16 mouse cellular contexts compared by ENCODE assay signal in the genomic region with DNA sequence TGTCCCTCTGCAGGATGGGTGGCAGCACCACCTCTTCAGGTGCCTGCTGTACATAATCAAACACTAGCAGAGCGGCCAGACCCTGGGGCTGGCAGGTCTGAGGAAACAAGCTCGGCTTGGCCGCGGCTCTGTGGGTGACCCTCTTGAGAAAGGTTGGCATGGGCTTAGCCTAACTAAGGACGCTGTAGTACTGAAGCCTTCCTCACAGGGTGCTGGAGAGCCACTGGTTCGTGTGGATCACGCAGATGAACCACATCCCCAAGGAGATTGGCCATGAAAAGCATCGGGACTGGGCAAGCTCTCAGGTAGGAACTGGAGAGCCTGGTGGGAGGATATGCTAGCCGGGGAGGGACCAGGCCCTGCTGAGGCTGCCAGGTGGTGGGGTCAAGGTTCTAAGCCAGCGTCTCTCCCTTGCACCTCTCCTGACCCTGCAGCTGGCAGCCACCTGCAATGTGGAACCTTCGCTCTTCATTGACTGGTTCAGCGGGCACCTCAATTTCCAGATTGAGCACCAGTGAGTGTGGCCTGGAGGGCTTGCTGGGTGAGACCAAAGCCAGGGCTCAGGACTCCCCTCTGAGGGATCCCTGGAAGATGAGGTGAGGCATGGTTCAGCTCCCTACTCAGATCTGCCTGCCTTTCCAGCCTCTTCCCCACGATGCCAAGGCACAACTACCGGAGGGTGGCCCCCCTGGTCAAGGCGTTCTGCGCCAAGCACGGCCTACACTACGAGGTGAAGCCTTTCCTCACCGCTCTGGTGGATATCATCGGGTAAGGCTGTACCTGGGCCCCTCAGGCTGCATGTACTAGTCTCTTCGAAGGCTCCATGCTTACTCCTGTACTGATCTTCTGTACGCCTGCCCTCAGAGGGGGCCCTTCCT. TPM values are rescaled to one million over a fixed set of nuclear protein-coding genes. Genes with fewer than 3 reads are reported as not detected.
DNase-seq lines count a peak whose midpoint lies in the region; ATAC-seq and TF ChIP-seq lines count a peak whose summit lies in the region.
"Had no signal": no experiment of that assay in that cellular context is flagged by ENCODE, and none has a peak within 500 bp of the region (broad histone marks: within the 10 kb centered on the region; RNA-seq: fewer than 3 reads in every experiment).

No protein-coding gene starts in this region.

- H3K4me2 ChIP-seq in embryonic facial prominence, embryonic 11.5 days (ENCODE audit: low read depth, low read length): no peak overlapping the region
- no peak overlapping the region for H3K4me2 ChIP-seq in lung, embryonic 16.5 days (ENCODE audit: low read depth, low read length)
- H3K4me2 ChIP-seq: limb, embryonic 13.5 days; lung, embryonic 14.5 days had no signal

- no peaks in the 10 kb centered on the region for H3K9me3 ChIP-seq in embryonic facial prominence, embryonic 11.5 days (replicated peaks; ENCODE audit: control insufficient read depth, low read length)
- no peaks in the 10 kb centered on the region for H3K9me3 ChIP-seq in embryonic facial prominence, embryonic 10.5 days
- H3K9me3 ChIP-seq in lung, embryonic 16.5 days (ENCODE audit: control insufficient read depth, low read length): no peaks in the 10 kb centered on the region
- H3K9me3 ChIP-seq: heart, embryonic 10.5 days; limb, embryonic 13.5 days had no signal

- WGBS in embryonic facial prominence, embryonic 11.5 days: 88% methylated on average over 22 of the region's 22 CpGs
- WGBS in embryonic facial prominence, embryonic 10.5 days: 89% methylated on average over 22 of the region's 22 CpGs
- 72% methylated on average over 22 of the region's 22 CpGs for WGBS in lung, embryonic 16.5 days
- WGBS in small intestine, adult 2 months: 44% methylated on average over 22 of the region's 22 CpGs

- TF ChIP-seq POLR2A in small intestine, adult 2 months (IDR thresholded peaks at IDR 0.05; ENCODE audit: low read depth, low read length): no peak

- no peaks in the 10 kb centered on the region for H3K27me3 ChIP-seq in embryonic facial prominence, embryonic 11.5 days (ENCODE audit: control insufficient read depth, insufficient read depth, low read length)
- H3K27me3 ChIP-seq in embryonic facial prominence, embryonic 10.5 days (replicated peaks; ENCODE audit: low read depth, poor library complexity, severe bottlenecking): no peaks in the 10 kb centered on the region; the same call in 1 of the 2 replicates
- H3K27me3 ChIP-seq in lung, embryonic 16.5 days (ENCODE audit: control insufficient read depth, insufficient read depth, low read depth, low read length): no peaks in the 10 kb centered on the region
- no peaks in the 10 kb centered on the region for H3K27me3 ChIP-seq in small intestine, adult 2 months (ENCODE audit: control insufficient read depth, insufficient read depth, low read length)
- H3K27me3 ChIP-seq: limb, embryonic 13.5 days had no signal

- no peak for DNase-seq in embryonic facial prominence, embryonic 11.5 days (ENCODE audit: low spot score)
- DNase-seq in embryonic facial prominence, embryonic 10.5 days (ENCODE audit: low spot score): no peak
- no peak for DNase-seq in lung, postnatal 36 days
- peak; percentile 68 for DNase-seq in kidney, adult 18-20 months
- DNase-seq in layer of hippocampus, postnatal 14 days (ENCODE audit: low spot score in 2 of 2): no peak
- DNase-seq in ovary, postnatal 36 days (ENCODE audit: low spot score): no peak
- DNase-seq: B cell, adult 2 months; cerebellum, adult 11 months; gastrocnemius, adult 2 months; lung, embryonic 14.5 days; thymus, adult 18-20 months had no signal

- no peak for TF ChIP-seq CTCF in small intestine, adult 2 months (IDR thresholded peaks at IDR 0.05; ENCODE audit: extremely low read depth, insufficient read length, insufficient replicate concordance, low read depth, low read length)

- no peaks in the 10 kb centered on the region for H3K36me3 ChIP-seq in embryonic facial prominence, embryonic 11.5 days (replicated peaks; ENCODE audit: control insufficient read depth, insufficient read depth, low read depth, low read length)
- H3K36me3 ChIP-seq in embryonic facial prominence, embryonic 10.5 days (replicated peaks): peaks cover 13% of the 10 kb centered on the region
- peaks cover 37% of the 10 kb centered on the region for H3K36me3 ChIP-seq in lung, embryonic 16.5 days (ENCODE audit: control insufficient read depth, insufficient read depth, low read length)
- no peaks in the 10 kb centered on the region for H3K36me3 ChIP-seq in small intestine, adult 2 months (ENCODE audit: control insufficient read depth, insufficient read depth, low read length)

- no peak overlapping the region for H3K4me3 ChIP-seq in embryonic facial prominence, embryonic 11.5 days (ENCODE audit: low read depth, low read length)
- no peak overlapping the region for H3K4me3 ChIP-seq in embryonic facial prominence, embryonic 10.5 days
- no peak overlapping the region for H3K4me3 ChIP-seq in lung, embryonic 16.5 days (ENCODE audit: low read length)
- no peak overlapping the region for H3K4me3 ChIP-seq in small intestine, adult 2 months (ENCODE audit: low read depth, low read length)
- H3K4me3 ChIP-seq: gastrocnemius, adult 2 months; heart, embryonic 10.5 days; limb, embryonic 13.5 days had no signal

- no peaks in the 10 kb centered on the region for H3K4me1 ChIP-seq in embryonic facial prominence, embryonic 11.5 days (ENCODE audit: control insufficient read depth, insufficient read depth, low read length)
- peaks cover 10% of the 10 kb centered on the region; the same call in 1 of the 2 replicates for H3K4me1 ChIP-seq in embryonic facial prominence, embryonic 10.5 days
- H3K4me1 ChIP-seq in lung, embryonic 16.5 days (replicated peaks; ENCODE audit: control insufficient read depth, insufficient read depth, low read length): peaks cover 57% of the 10 kb centered on the region
- peaks cover 47% of the 10 kb centered on the region for H3K4me1 ChIP-seq in small intestine, adult 2 months (ENCODE audit: control insufficient read depth, insufficient read depth, insufficient read length, low read length)

- H3K9ac ChIP-seq in embryonic facial prominence, embryonic 11.5 days (replicated peaks; ENCODE audit: low read length): no peak overlapping the region
- peak overlapping the region; percentile 29; the same call in 1 of the 2 replicates for H3K9ac ChIP-seq in lung, embryonic 16.5 days (ENCODE audit: low read length)
- H3K9ac ChIP-seq: limb, embryonic 13.5 days; lung, embryonic 14.5 days had no signal

- 0 out of 2 replicates have a peak, but pooled peaks have one; percentile 25 for ATAC-seq in embryonic facial prominence, embryonic 11.5 days (replicated peaks; ENCODE audit: insufficient number of reproducible peaks, low FRiP score, low TSS enrichment, low read depth)
- no peak for ATAC-seq in lung, embryonic 16.5 days (ENCODE audit: low read depth)

- no peak overlapping the region for H3K27ac ChIP-seq in embryonic facial prominence, embryonic 11.5 days (replicated peaks; ENCODE audit: low read depth, low read length)
- no peak overlapping the region for H3K27ac ChIP-seq in embryonic facial prominence, embryonic 10.5 days (replicated peaks)
- peak overlapping the region; percentile 83 for H3K27ac ChIP-seq in lung, embryonic 16.5 days (ENCODE audit: low read length)
- peak overlapping the region; percentile 5; the same call in 1 of the 2 replicates for H3K27ac ChIP-seq in small intestine, adult 2 months (ENCODE audit: insufficient read depth, low read depth, low read length)
- H3K27ac ChIP-seq: gastrocnemius, adult 2 months; heart, embryonic 10.5 days; limb, embryonic 13.5 days had no signal

RNA-seq across cellular contexts. Expression of gene Fads3, which starts 14.7 kb away (rescaled TPM):
- 3.7 TPM in 2 replicates for polyA plus RNA-seq in embryonic facial prominence, embryonic 11.5 days (2014; fragmentation: Nextera tagmentation; extraction: Ambion mirVana)
- 4.0 and 4.3 TPM in 2 replicates for polyA plus RNA-seq in embryonic facial prominence, embryonic 10.5 days (2016; fragmentation: Nextera tagmentation; extraction: Ambion mirVana)
- polyA plus RNA-seq in lung, embryonic 16.5 days (2015; fragmentation: Nextera tagmentation; extraction: Ambion mirVana): 72.0 and 76.0 TPM in 2 replicates
- polyA plus RNA-seq in small intestine, adult 2 months (2012; rRNA removed): 7.6 and 18.9 TPM in 2 replicates
- 10 to 100 TPM; 34.3 to 36.8 TPM for total RNA-seq in layer of hippocampus, postnatal 14 days (2021)

RNA-seq across cellular contexts. Expression of gene Fads2, which starts 45.5 kb away (rescaled TPM):
- 57.0 and 58.8 TPM in 2 replicates for polyA plus RNA-seq in embryonic facial prominence, embryonic 11.5 days (2014; fragmentation: Nextera tagmentation; extraction: Ambion mirVana)
- 160 and 165 TPM in 2 replicates for polyA plus RNA-seq in embryonic facial prominence, embryonic 10.5 days (2016; fragmentation: Nextera tagmentation; extraction: Ambion mirVana)
- 67.5 and 74.5 TPM in 2 replicates for polyA plus RNA-seq in lung, embryonic 16.5 days (2015; fragmentation: Nextera tagmentation; extraction: Ambion mirVana)
- polyA plus RNA-seq in small intestine, adult 2 months (2012; rRNA removed): 29.6 and 44.9 TPM in 2 replicates
- 100 to 1,000 TPM; 230 to 239 TPM for total RNA-seq in layer of hippocampus, postnatal 14 days (2021)

RNA-seq across cellular contexts. Expression of gene Rab3il1, which starts 54.6 kb away (rescaled TPM):
- 53.8 and 56.4 TPM in 2 replicates for polyA plus RNA-seq in embryonic facial prominence, embryonic 11.5 days (2014; fragmentation: Nextera tagmentation; extraction: Ambion mirVana)
- 51.7 and 57.4 TPM in 2 replicates for polyA plus RNA-seq in embryonic facial prominence, embryonic 10.5 days (2016; fragmentation: Nextera tagmentation; extraction: Ambion mirVana)
- polyA plus RNA-seq in lung, embryonic 16.5 days (2015; fragmentation: Nextera tagmentation; extraction: Ambion mirVana): 30.3 and 33.0 TPM in 2 replicates
- polyA plus RNA-seq in small intestine, adult 2 months (2012; rRNA removed): 4.1 and 4.3 TPM in 2 replicates
- total RNA-seq in layer of hippocampus, postnatal 14 days (2021): 10 to 100 TPM in 1 of 2 experiments, 1 to 10 TPM in 1; 8.9 to 12.8 TPM

RNA-seq across cellular contexts. Expression of gene Best1, which starts 54.6 kb away (rescaled TPM):
- polyA plus RNA-seq in embryonic facial prominence, embryonic 11.5 days (2014; fragmentation: Nextera tagmentation; extraction: Ambion mirVana): 1.7 and 1.9 TPM in 2 replicates
- polyA plus RNA-seq in embryonic facial prominence, embryonic 10.5 days (2016; fragmentation: Nextera tagmentation; extraction: Ambion mirVana): 1.6 TPM in 2 replicates
- 1.1 and 1.4 TPM in 2 replicates for polyA plus RNA-seq in lung, embryonic 16.5 days (2015; fragmentation: Nextera tagmentation; extraction: Ambion mirVana)
- 0.09 and 0.18 TPM in 2 replicates for polyA plus RNA-seq in small intestine, adult 2 months (2012; rRNA removed)
- total RNA-seq in layer of hippocampus, postnatal 14 days (2021): 1 to 10 TPM in 1 of 2 experiments, under 1 TPM in 1; 0.97 to 1.1 TPM
- total RNA-seq: hematopoietic stem cell, adult 5-6 weeks had no signal

Comparison
In these comparisons a context has a peak if more than half of its experiments do, and no peak if none do; other contexts are left out.
1. H3K27ac ChIP-seq: peak in lung, embryonic 16.5 days (single experiment) and small intestine, adult 2 months (single experiment); none in embryonic facial prominence, embryonic 11.5 days (single experiment) and embryonic facial prominence, embryonic 10.5 days (single experiment).